Mouse (Mus musculus) testis, adult 2 months (tissue): ENCODE measurements around the gene Slc52a3. TPM values are rescaled to one million over a fixed set of nuclear protein-coding genes. Genes with fewer than 3 reads are reported as not detected.
A peak's percentile ranks its signal among the peaks of the same experiment; 100 is the strongest.

Experiments used
- H3K27ac ChIP-seq: fragments of 200-500 bp; 2 replicates; pipeline ENCODE4 v1.5.1; 2012; ENCODE audit warnings: low read depth, low read length; ENCODE audit not compliant: control insufficient read depth, insufficient read depth
- H3K27me3 ChIP-seq: fragments of 200-500 bp; 2 replicates; pipeline ENCODE4 v1.6.1; 2012; ENCODE audit warnings: mild to moderate bottlenecking, low read length, moderate library complexity; ENCODE audit not compliant: control insufficient read depth, insufficient read depth
- H3K36me3 ChIP-seq: fragments of 200-500 bp; 2 replicates; pipeline ENCODE4 v1.6.1; 2012; ENCODE audit warnings: mild to moderate bottlenecking, low read length; ENCODE audit not compliant: control insufficient read depth, insufficient read depth
- H3K4me1 ChIP-seq: fragments of 200-500 bp; 2 replicates; pipeline ENCODE4 v1.6.1; 2012; ENCODE audit warnings: low read length; ENCODE audit not compliant: control insufficient read depth, insufficient read depth
- H3K4me3 ChIP-seq: fragments of 200-500 bp; 2 replicates; pipeline ENCODE4 v1.5.1; 2012; ENCODE audit warnings: low read depth, mild to moderate bottlenecking, low read length, moderate library complexity, mixed read lengths; ENCODE audit not compliant: control insufficient read depth
- CTCF ChIP-seq: fragments of 200-500 bp; IDR thresholded peaks from 2 replicates; pipeline ENCODE4 v1.5.1; 2012; ENCODE audit warnings: low read depth, mild to moderate bottlenecking, inconsistent platforms, low read length, moderate library complexity; ENCODE audit not compliant: control insufficient read depth, insufficient read depth, insufficient replicate concordance
- POLR2A ChIP-seq: fragments of 200-500 bp; IDR thresholded peaks from 2 replicates; pipeline ENCODE4 v1.6.1; 2012; ENCODE audit warnings: low read depth, mild to moderate bottlenecking, inconsistent platforms, low read length, moderate library complexity; ENCODE audit not compliant: control insufficient read depth
- polyA plus RNA-seq: library from polyadenylated mRNA; depleted of rRNA; stranded (reverse); fragments of >200 nt; gene quantifications from 2 replicates; pipeline ENCODE4 v1.2.3, GENCODE M21; 2012

Gene Slc52a3
- polyA plus RNA-seq, 1 experiment: 52.4 TPM

GRCm38 (mm10) chr2:151975295-151975694, 21.0 kb upstream of the Slc52a3 start:
- Histone ChIP-seq H3K27ac (no peak overlapping the region), H3K4me1 (peaks cover 16% of the 10 kb centered on the region), H3K4me3 (no peak overlapping the region; the same call in 1 of the 2 replicates), H3K27me3 (no peaks in the 10 kb centered on the region), H3K36me3 (no peaks in the 10 kb centered on the region)
- TF ChIP-seq POLR2A (no peak), CTCF (no peak)

GRCm38 (mm10) chr2:151976067-151976466, 20.2 kb upstream of the Slc52a3 start:
- Histone ChIP-seq H3K4me3 (no peak overlapping the region), H3K36me3 (no peaks in the 10 kb centered on the region), H3K27me3 (no peaks in the 10 kb centered on the region), H3K4me1 (peaks cover 16% of the 10 kb centered on the region), H3K27ac (no peak overlapping the region)
- TF ChIP-seq POLR2A (no peak), CTCF (no peak)

GRCm38 (mm10) chr2:151977689-151978440, 18.4 kb upstream of the Slc52a3 start:
- no peaks in the 10 kb centered on the region for H3K27me3 ChIP-seq
- H3K4me3 ChIP-seq: no peak overlapping the region
- no peak overlapping the region for H3K27ac ChIP-seq
- no peaks in the 10 kb centered on the region for H3K36me3 ChIP-seq
- peaks cover 16% of the 10 kb centered on the region for H3K4me1 ChIP-seq
- TF ChIP-seq CTCF: no peak
- TF ChIP-seq POLR2A: no peak

- H3K4me1 ChIP-seq: peaks cover 16% of the 10 kb centered on the region
- no peak overlapping the region for H3K4me3 ChIP-seq
- no peak for TF ChIP-seq CTCF
- no peak for TF ChIP-seq POLR2A
- H3K27me3 ChIP-seq: no peaks in the 10 kb centered on the region
- H3K27ac ChIP-seq: no peak overlapping the region
- no peaks in the 10 kb centered on the region for H3K36me3 ChIP-seq
These were observed 17.8 kb upstream of the Slc52a3 start for GRCm38 (mm10) chr2:151978494-151978893.

GRCm38 (mm10) chr2:151979470-151980354, 16.6 kb upstream of the Slc52a3 start, which contains the start of gene Fam110a:
Gene Fam110a, minus strand, starts transcription at chr2:151980219.
- peak within 1 kb of the TSS; percentile 87 for H3K4me3 ChIP-seq
- no peaks in the 10 kb centered on the region for H3K27me3 ChIP-seq
- TF ChIP-seq POLR2A: peak; percentile 84
- no peak for TF ChIP-seq CTCF
- H3K27ac ChIP-seq: peak within 1 kb of the TSS; percentile 76
- peaks cover 13% of the 10 kb centered on the region for H3K4me1 ChIP-seq
- no peaks in the 10 kb centered on the region for H3K36me3 ChIP-seq

GRCm38 (mm10) chr2:151980355-151980693, 16.0 kb upstream of the Slc52a3 start:
- peak overlapping the region; percentile 87 for H3K4me3 ChIP-seq
- TF ChIP-seq CTCF: no peak
- TF ChIP-seq POLR2A: no peak
- peaks cover 13% of the 10 kb centered on the region for H3K4me1 ChIP-seq
- no peaks in the 10 kb centered on the region for H3K27me3 ChIP-seq
- H3K36me3 ChIP-seq: no peaks in the 10 kb centered on the region
- peak overlapping the region; percentile 76 for H3K27ac ChIP-seq

- H3K4me1 ChIP-seq: peaks cover 15% of the 10 kb centered on the region
- no peaks in the 10 kb centered on the region for H3K36me3 ChIP-seq
- no peak overlapping the region for H3K27ac ChIP-seq
- H3K4me3 ChIP-seq: no peak overlapping the region; the same call in 1 of the 2 replicates
- TF ChIP-seq POLR2A: no peak
- TF ChIP-seq CTCF: no peak
- H3K27me3 ChIP-seq: no peaks in the 10 kb centered on the region
These were observed 15.0 kb upstream of the Slc52a3 start for GRCm38 (mm10) chr2:151981268-151981667.
